Mouse (Mus musculus) kidney, postnatal 0 days (tissue): Measurements from ENCODE around the gene Gm49337. TPM values are rescaled to one million over a fixed set of nuclear protein-coding genes. Genes with fewer than 3 reads are reported as not detected.

Source experiments
- ATAC-seq: fragments of 200-750 bp; cut with Nextera tagmentation; replicated peaks from 2 replicates; pipeline ENCODE4 v1.8.0; 2017; ENCODE audit warnings: low read depth, moderate number of reproducible peaks, moderate TSS enrichment, moderate library complexity; ENCODE audit not compliant: low FRiP score
- DNase-seq: peaks from one replicate; pipeline ENCODE4 v3.0.0-alpha.2; 2016; ENCODE audit warnings: low spot score
- H3K27ac ChIP-seq: fragments of 300-500 bp; sonication (generic); 2 replicates; pipeline ENCODE4 v1.5.1; 2014; ENCODE audit warnings: mild to moderate bottlenecking
- H3K27me3 ChIP-seq: fragments of 300-500 bp; sonication (generic); 2 replicates; pipeline ENCODE4 v1.6.1; 2014; ENCODE audit warnings: low read length, mixed read lengths; ENCODE audit not compliant: insufficient read depth
- H3K36me3 ChIP-seq: fragments of 300-500 bp; sonication (generic); 2 replicates; pipeline ENCODE4 v1.6.1; 2014; ENCODE audit warnings: low read length, mixed read lengths; ENCODE audit not compliant: insufficient read depth
- H3K4me1 ChIP-seq: fragments of 300-500 bp; sonication (generic); replicated peaks from 2 replicates; pipeline ENCODE4 v1.6.1; 2014; ENCODE audit warnings: antibody characterized with exemption, low read length, mixed read lengths; ENCODE audit not compliant: insufficient read depth
- H3K4me2 ChIP-seq: fragments of 300-500 bp; sonication (generic); 2 replicates; pipeline ENCODE4 v1.6.1; 2014; ENCODE audit warnings: mild to moderate bottlenecking, low read length, moderate library complexity, mixed read lengths
- H3K4me3 ChIP-seq: fragments of 300-500 bp; sonication (generic); replicated peaks from 2 replicates; pipeline ENCODE4 v1.5.1; 2014; ENCODE audit warnings: low read depth, low read length
- H3K9ac ChIP-seq: fragments of 300-500 bp; sonication (generic); 2 replicates; pipeline ENCODE4 v1.6.1; 2014; ENCODE audit warnings: low read depth, low read length
- H3K9me3 ChIP-seq: fragments of 300-500 bp; sonication (generic); replicated peaks from 2 replicates; pipeline ENCODE4 v1.6.1; 2016; ENCODE audit warnings: low read length, inconsistent platforms, mixed read lengths
- CTCF ChIP-seq: IDR thresholded peaks from 2 replicates; pipeline ENCODE4 v1.5.1; 2016; ENCODE audit warnings: antibody characterized with exemption, low read depth, mild to moderate bottlenecking, moderate library complexity
- WGBS: fragments of 180-500 bp; shearing (Covaris S2); extraction: QIAGEN DNeasy Blood & Tissue Kit; methylation state at CpG from one replicate; pipeline ENCODE4 v1.1.7; 2014; 5-methylcytosine and 5-hydroxymethylcytosine counted together
- polyA plus RNA-seq: library from polyadenylated mRNA; unstranded; fragments of >200 nt; fragmentation: Nextera tagmentation; extraction: Ambion mirVana; gene quantifications from 2 replicates; pipeline ENCODE4 v1.2.1, GENCODE M21; 2015

Gene Gm49337
- not detected in 2 replicates for polyA plus RNA-seq

DNA sequence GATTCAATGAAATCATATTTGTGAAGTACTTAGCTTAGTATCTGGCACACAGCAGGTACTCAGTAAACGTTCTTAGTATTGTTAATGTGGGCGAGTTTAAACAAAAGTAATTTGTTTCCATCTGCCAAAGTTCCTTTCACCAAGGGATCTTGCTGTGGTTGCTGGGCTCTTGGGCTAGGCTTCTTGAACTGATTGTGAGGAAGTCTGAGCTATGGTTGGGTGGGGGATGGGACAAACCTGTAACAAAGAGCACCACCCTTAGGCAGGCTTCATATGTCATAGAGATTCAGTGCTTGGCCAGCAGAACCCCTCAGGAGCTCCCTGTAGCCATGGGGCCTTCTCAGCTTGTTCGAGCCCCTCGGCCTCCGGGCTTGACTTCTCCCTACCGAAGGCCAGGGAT, at the start of gene Gm49337, which contains the start of gene 1700042G07Rik:
Gm49337 (plus strand) TSS at position 313 of the 400 bp plus-strand sequence.
1700042G07Rik (plus strand) TSS at position 301 of the 400 bp plus-strand sequence.
- WGBS = 92% methylated on average over 6 of the region's 6 CpGs
- no peak for DNase-seq
- no peaks in the 10 kb centered on the region for H3K9me3 ChIP-seq
- peak within 1 kb of the TSS; percentile 62; the same call in 1 of the 2 replicates for H3K27ac ChIP-seq
- H3K9ac ChIP-seq = no peak within 1 kb of the TSS
- H3K4me2 ChIP-seq = no peak within 1 kb of the TSS
- no peak within 1 kb of the TSS for H3K4me3 ChIP-seq
- peaks cover 35% of the 10 kb centered on the region for H3K4me1 ChIP-seq
- no peak for ATAC-seq
- no peaks in the 10 kb centered on the region for H3K27me3 ChIP-seq
- no peaks in the 10 kb centered on the region for H3K36me3 ChIP-seq
- TF ChIP-seq CTCF = no peak

DNA sequence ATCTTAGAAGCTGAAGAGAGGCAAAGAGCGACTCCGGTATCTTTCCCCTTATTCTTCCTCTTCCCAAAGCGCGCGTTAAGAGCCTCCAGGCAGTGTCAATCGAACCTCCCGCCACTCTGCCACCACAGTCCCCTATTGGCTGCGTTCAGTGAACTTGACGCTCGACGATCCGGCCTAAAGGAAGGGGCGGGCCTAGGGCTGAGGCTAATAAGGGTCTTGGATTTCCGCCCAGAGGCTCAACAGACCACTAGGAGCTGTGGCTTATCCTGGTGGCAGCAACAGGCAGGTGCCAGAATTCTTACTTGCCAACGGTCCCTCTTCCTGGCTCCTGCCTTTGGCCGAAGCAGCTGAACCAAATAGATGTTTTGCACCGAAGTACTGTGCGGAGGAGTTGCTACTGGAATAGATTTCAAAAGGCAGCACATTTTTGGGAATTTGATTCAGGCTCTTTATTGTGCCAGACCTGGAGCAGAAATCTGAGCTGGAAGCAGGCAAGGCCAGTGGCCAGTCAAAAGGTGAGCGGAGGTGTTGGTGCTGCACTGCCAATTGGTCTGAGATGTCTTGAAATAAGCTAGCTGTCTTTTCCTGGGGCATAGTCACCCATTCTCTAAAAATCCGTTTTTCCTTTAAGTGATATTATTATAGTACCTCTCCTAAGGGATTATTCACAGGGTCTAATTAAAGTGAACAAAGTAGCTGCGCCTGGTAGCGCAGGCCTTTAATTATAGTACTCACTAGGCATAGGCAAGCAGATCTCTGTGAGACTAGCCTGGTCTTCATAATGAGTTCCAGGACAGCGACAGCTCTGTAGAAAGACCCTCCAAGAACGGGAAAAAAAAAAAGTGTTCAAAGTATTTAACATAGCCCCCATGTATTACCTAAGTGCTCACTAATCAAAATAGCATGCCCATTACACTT, 49.3 kb upstream of the Gm49337 start, which contains the start of the genes Rad54l and Pomgnt1:
Rad54l (minus strand) TSS at position 89 of the 918 bp plus-strand sequence.
Pomgnt1 (plus strand) TSS at position 239 of the 918 bp plus-strand sequence.
- no peaks in the 10 kb centered on the region for H3K9me3 ChIP-seq
- DNase-seq (peak; percentile 98), ATAC-seq (peak; percentile 95)
- TF ChIP-seq CTCF = peak; percentile 59
- H3K4me3 ChIP-seq = peak within 1 kb of the TSS; percentile 47
- peak within 1 kb of the TSS; percentile 3; the same call in 1 of the 2 replicates for H3K27ac ChIP-seq
- H3K27me3 ChIP-seq = no peaks in the 10 kb centered on the region
- H3K4me1 ChIP-seq = 0 out of 2 replicates have a peak, but pooled peaks cover 6% of the 10 kb centered on the region
- H3K4me2 ChIP-seq = peak within 1 kb of the TSS; percentile 66
- WGBS = 4% methylated on average over 24 of the region's 24 CpGs
- H3K36me3 ChIP-seq = no peaks in the 10 kb centered on the region
- peak within 1 kb of the TSS; percentile 61 for H3K9ac ChIP-seq

DNA sequence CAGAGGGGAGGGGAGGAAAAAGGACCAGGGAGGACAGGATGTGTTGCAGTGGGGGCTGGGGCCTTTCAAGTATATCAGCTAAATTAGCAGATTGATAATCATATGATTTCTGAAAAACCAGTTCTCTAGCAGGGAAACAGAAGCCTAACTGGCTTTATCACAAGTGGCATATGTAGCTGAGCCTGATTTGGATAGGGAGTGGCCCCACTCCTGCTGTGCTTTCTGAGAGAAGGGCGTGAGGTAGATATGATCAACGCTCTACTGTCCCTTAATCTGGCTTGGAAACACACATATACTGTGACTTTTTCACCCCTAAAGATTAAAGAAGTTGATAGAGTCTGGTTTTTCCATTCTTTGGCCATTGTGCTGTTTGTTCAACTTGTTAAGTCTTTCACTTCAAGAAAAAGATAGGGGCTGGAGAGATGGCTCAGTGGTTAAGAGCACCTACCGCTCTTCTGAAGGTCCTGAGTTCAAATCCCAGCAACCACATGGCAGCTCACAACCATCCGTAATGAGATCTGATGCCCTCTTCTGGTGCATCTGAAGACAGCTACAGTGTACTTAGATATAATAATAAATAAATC, 47.3 kb upstream of the Gm49337 start:
- no peaks in the 10 kb centered on the region for H3K36me3 ChIP-seq
- no peak overlapping the region for H3K9ac ChIP-seq
- no peaks in the 10 kb centered on the region for H3K27me3 ChIP-seq
- no peak for DNase-seq
- 92% methylated on average over 4 of the region's 4 CpGs for WGBS
- ATAC-seq = no peak
- no peak for TF ChIP-seq CTCF
- no peaks in the 10 kb centered on the region for H3K9me3 ChIP-seq
- H3K4me2 ChIP-seq = no peak overlapping the region
- no peak overlapping the region for H3K4me3 ChIP-seq
- 0 out of 2 replicates have a peak, but pooled peaks cover 6% of the 10 kb centered on the region for H3K4me1 ChIP-seq
- no peak overlapping the region for H3K27ac ChIP-seq

GRCm38 (mm10) chr4:116127956-116128355, 45.2 kb upstream of the Gm49337 start:
- Histone ChIP-seq H3K9me3 (no peaks in the 10 kb centered on the region), H3K4me3 (no peak overlapping the region), H3K27ac (no peak overlapping the region), H3K4me2 (no peak overlapping the region), H3K9ac (no peak overlapping the region), H3K4me1 (0 out of 2 replicates have a peak, but pooled peaks cover 3% of the 10 kb centered on the region), H3K36me3 (no peaks in the 10 kb centered on the region), H3K27me3 (no peaks in the 10 kb centered on the region)
- ATAC-seq (no peak), DNase-seq (no peak)
- WGBS = 74% methylated on average over 6 of the region's 6 CpGs
- no peak for TF ChIP-seq CTCF

GRCm38 (mm10) chr4:116133126-116133525, 40.1 kb upstream of the Gm49337 start:
- no peak overlapping the region for H3K4me3 ChIP-seq
- WGBS = 69% methylated on average over 4 of the region's 4 CpGs
- H3K9me3 ChIP-seq = no peaks in the 10 kb centered on the region
- no peak for DNase-seq
- H3K4me1 ChIP-seq = no peaks in the 10 kb centered on the region
- no peak for TF ChIP-seq CTCF
- H3K4me2 ChIP-seq = no peak overlapping the region
- H3K27ac ChIP-seq = no peak overlapping the region
- no peaks in the 10 kb centered on the region for H3K27me3 ChIP-seq
- ATAC-seq = no peak
- H3K9ac ChIP-seq = no peak overlapping the region
- no peaks in the 10 kb centered on the region for H3K36me3 ChIP-seq

- H3K4me1 ChIP-seq = no peaks in the 10 kb centered on the region
- no peaks in the 10 kb centered on the region for H3K36me3 ChIP-seq
- H3K4me2 ChIP-seq = no peak overlapping the region
- no peak for ATAC-seq
- no peak overlapping the region for H3K27ac ChIP-seq
- DNase-seq = peak; percentile 86
- TF ChIP-seq CTCF = peak; percentile 91
- no peak overlapping the region for H3K9ac ChIP-seq
- 25% methylated on average over 2 of the region's 2 CpGs for WGBS
- no peak overlapping the region for H3K4me3 ChIP-seq
- H3K9me3 ChIP-seq = no peaks in the 10 kb centered on the region
- H3K27me3 ChIP-seq = no peaks in the 10 kb centered on the region
Measured at GRCm38 (mm10) chr4:116134990-116135389, 38.2 kb upstream of the Gm49337 start.
